Mouse (Mus musculus): ENCODE data around the gene Hells. TPM values are rescaled to one million over a fixed set of nuclear protein-coding genes. Genes with fewer than 3 reads are reported as not detected.
A peak's percentile ranks its signal among the peaks of the same experiment; 100 is the strongest.

Gene Hells
- polyA plus RNA-seq, 1 experiment from 2014 or later: 33.0 TPM

GRCm38 (mm10) chr19:38944590-38945307, 14.0 kb downstream of the Hells start:
- 80% methylated on average over 2 of the region's 2 CpGs for WGBS (ENCODE audit: insufficient replicate concordance)

GRCm38 (mm10) chr19:38970741-38971140, 40.0 kb downstream of the Hells start:
- Histone ChIP-seq H3K4me2 (no peak overlapping the region), H3K36me3 (peaks cover 38% of the 10 kb centered on the region), H3K4me3 (replicated peaks) (no peak overlapping the region), H3K27ac (no peak overlapping the region), H3K27me3 (no peaks in the 10 kb centered on the region), H3K9ac (no peak overlapping the region), H3K4me1 (replicated peaks) (no peaks in the 10 kb centered on the region), H3K9me3 (replicated peaks) (no peaks in the 10 kb centered on the region)
- ATAC-seq (ENCODE audit: low read depth): no peak
- 82% methylated on average over 6 of the region's 6 CpGs for WGBS (ENCODE audit: insufficient replicate concordance)
- DNase-seq: no peak

More at GRCm38 (mm10) chr19:38944590-38945307, 14.0 kb downstream of the Hells start:
- Histone ChIP-seq H3K27ac (no peak overlapping the region), H3K36me3 (peaks cover 68% of the 10 kb centered on the region), H3K9ac (no peak overlapping the region), H3K9me3 (replicated peaks) (no peaks in the 10 kb centered on the region), H3K4me2 (no peak overlapping the region), H3K4me1 (replicated peaks) (no peaks in the 10 kb centered on the region), H3K27me3 (no peaks in the 10 kb centered on the region), H3K4me3 (replicated peaks) (no peak overlapping the region)
- ATAC-seq (ENCODE audit: low read depth) (no peak), DNase-seq (no peak)

GRCm38 (mm10) chr19:38972581-38972980, 41.9 kb downstream of the Hells start:
- no peak overlapping the region for H3K27ac ChIP-seq
- ATAC-seq (ENCODE audit: low read depth): peak; percentile 29; the same call in 1 of the 2 replicates
- H3K4me2 ChIP-seq: no peak overlapping the region
- no peaks in the 10 kb centered on the region for H3K9me3 ChIP-seq (replicated peaks)
- H3K27me3 ChIP-seq: no peaks in the 10 kb centered on the region
- WGBS (ENCODE audit: insufficient replicate concordance): 58% methylated on average over 5 of the region's 5 CpGs
- no peaks in the 10 kb centered on the region for H3K4me1 ChIP-seq (replicated peaks)
- no peak for DNase-seq
- peaks cover 25% of the 10 kb centered on the region for H3K36me3 ChIP-seq
- no peak overlapping the region for H3K4me3 ChIP-seq (replicated peaks)
- no peak overlapping the region for H3K9ac ChIP-seq

GRCm38 (mm10) chr19:38973666-38974065, 43.0 kb downstream of the Hells start:
- no peak overlapping the region for H3K4me3 ChIP-seq (replicated peaks)
- WGBS (ENCODE audit: insufficient replicate concordance): 50% methylated on average over 7 of the region's 7 CpGs
- no peak for DNase-seq
- no peak overlapping the region for H3K27ac ChIP-seq
- no peak overlapping the region for H3K4me2 ChIP-seq
- no peaks in the 10 kb centered on the region for H3K27me3 ChIP-seq
- H3K4me1 ChIP-seq (replicated peaks): no peaks in the 10 kb centered on the region
- H3K36me3 ChIP-seq: peaks cover 21% of the 10 kb centered on the region
- H3K9ac ChIP-seq: no peak overlapping the region
- 0 out of 2 replicates have a peak, but pooled peaks have one; percentile 31 for ATAC-seq (ENCODE audit: low read depth)
- H3K9me3 ChIP-seq (replicated peaks): no peaks in the 10 kb centered on the region

- Histone ChIP-seq H3K4me1 (replicated peaks) (no peaks in the 10 kb centered on the region), H3K27me3 (no peaks in the 10 kb centered on the region), H3K27ac (no peak overlapping the region), H3K9me3 (replicated peaks) (no peaks in the 10 kb centered on the region), H3K4me2 (no peak overlapping the region), H3K9ac (no peak overlapping the region), H3K4me3 (replicated peaks) (no peak overlapping the region), H3K36me3 (peaks cover 3% of the 10 kb centered on the region)
- ATAC-seq (ENCODE audit: low read depth) (no peak), DNase-seq (no peak)
Observed at GRCm38 (mm10) chr19:38976269-38976668, 45.6 kb downstream of the Hells start.

- WGBS (ENCODE audit: insufficient replicate concordance): 0% methylated on average over 1 of the region's 1 CpGs
- no peak overlapping the region for H3K9ac ChIP-seq
- DNase-seq (peak; percentile 17), ATAC-seq (ENCODE audit: low read depth) (no peak)
- H3K4me1 ChIP-seq (replicated peaks): no peaks in the 10 kb centered on the region
- no peaks in the 10 kb centered on the region for H3K9me3 ChIP-seq (replicated peaks)
- no peaks in the 10 kb centered on the region for H3K36me3 ChIP-seq
- no peak overlapping the region for H3K4me3 ChIP-seq (replicated peaks)
- H3K27me3 ChIP-seq: no peaks in the 10 kb centered on the region
- H3K4me2 ChIP-seq: no peak overlapping the region
- no peak overlapping the region for H3K27ac ChIP-seq
Observed at GRCm38 (mm10) chr19:38981966-38982365, 51.3 kb downstream of the Hells start.

- Histone ChIP-seq H3K9ac (no peak overlapping the region), H3K4me3 (replicated peaks) (no peak overlapping the region), H3K9me3 (replicated peaks) (no peaks in the 10 kb centered on the region), H3K36me3 (no peaks in the 10 kb centered on the region), H3K4me2 (no peak overlapping the region), H3K27ac (no peak overlapping the region), H3K27me3 (no peaks in the 10 kb centered on the region), H3K4me1 (replicated peaks) (no peaks in the 10 kb centered on the region)
- WGBS (ENCODE audit: insufficient replicate concordance): 61% methylated on average over 4 of the region's 4 CpGs
- ATAC-seq (ENCODE audit: low read depth) (no peak), DNase-seq (no peak)
Observed at GRCm38 (mm10) chr19:38998248-38998647, 67.5 kb downstream of the Hells start.

- DNase-seq: no peak
- no peak overlapping the region for H3K9ac ChIP-seq
- H3K9me3 ChIP-seq (replicated peaks): no peaks in the 10 kb centered on the region
- H3K27me3 ChIP-seq: no peaks in the 10 kb centered on the region
- H3K27ac ChIP-seq: no peak overlapping the region
- no peak overlapping the region for H3K4me3 ChIP-seq (replicated peaks)
- H3K36me3 ChIP-seq: no peaks in the 10 kb centered on the region
- no peaks in the 10 kb centered on the region for H3K4me1 ChIP-seq (replicated peaks)
- no peak for ATAC-seq (ENCODE audit: low read depth)
- H3K4me2 ChIP-seq: no peak overlapping the region
- WGBS (ENCODE audit: insufficient replicate concordance): 63% methylated on average over 1 of the region's 1 CpGs
Observed at GRCm38 (mm10) chr19:38998676-38999075, 68.0 kb downstream of the Hells start.

- ATAC-seq (ENCODE audit: low read depth): no peak
- no peaks in the 10 kb centered on the region for H3K9me3 ChIP-seq (replicated peaks)
Observed at GRCm38 (mm10) chr19:39005132-39005531, 74.4 kb downstream of the Hells start.

GRCm38 (mm10) chr19:39006715-39007114, 76.0 kb downstream of the Hells start, which contains the start of gene Cyp2c55:
Gene Cyp2c55 (plus strand): TSS chr19:39007019.
- H3K9ac ChIP-seq: no peak within 1 kb of the TSS
- no peaks in the 10 kb centered on the region for H3K4me1 ChIP-seq (replicated peaks)
- no peak within 1 kb of the TSS for H3K27ac ChIP-seq
- H3K4me3 ChIP-seq (replicated peaks): no peak within 1 kb of the TSS
- no peaks in the 10 kb centered on the region for H3K36me3 ChIP-seq
- H3K27me3 ChIP-seq: no peaks in the 10 kb centered on the region
- ATAC-seq (ENCODE audit: low read depth) (no peak), DNase-seq (no peak)
- H3K9me3 ChIP-seq (replicated peaks): no peaks in the 10 kb centered on the region
- H3K4me2 ChIP-seq: no peak within 1 kb of the TSS

More at GRCm38 (mm10) chr19:39005132-39005531, 74.4 kb downstream of the Hells start:
- Histone ChIP-seq H3K9ac (no peak overlapping the region), H3K27me3 (no peaks in the 10 kb centered on the region), H3K36me3 (no peaks in the 10 kb centered on the region), H3K4me1 (replicated peaks) (no peaks in the 10 kb centered on the region), H3K4me2 (no peak overlapping the region), H3K27ac (no peak overlapping the region), H3K4me3 (replicated peaks) (no peak overlapping the region)
- 61% methylated on average over 1 of the region's 1 CpGs for WGBS (ENCODE audit: insufficient replicate concordance)
- no peak for DNase-seq
